Mouse (Mus musculus): ENCODE results near the gene Armcx5. TPM values are rescaled to one million over a fixed set of nuclear protein-coding genes. Genes with fewer than 3 reads are reported as not detected.
"Not testable (repeated sequence)": the region's sequence is repeated elsewhere in the genome, so short reads cannot be mapped to it uniquely, and the experiment has no call there.

Armcx5 gene
- polyA plus RNA-seq, 1 experiment: 11.3 TPM

- TF ChIP-seq POLR2A (IDR thresholded peaks at IDR 0.05; ENCODE audit: insufficient read depth, low read length): no peak
- no peak for TF ChIP-seq CTCF (IDR thresholded peaks at IDR 0.05; ENCODE audit: low read depth, low read length)
- no peak for TF ChIP-seq EP300 (IDR thresholded peaks at IDR 0.05; ENCODE audit: insufficient read depth, low read depth, low read length)
- Histone ChIP-seq H3K9me3 (replicated peaks; ENCODE audit: control insufficient read depth, insufficient read depth, low read length, poor library complexity, severe bottlenecking) (no peaks in the 10 kb centered on the region), H3K4me1 (ENCODE audit: control insufficient read depth, insufficient read depth, low read length) (no peaks in the 10 kb centered on the region), H3K4me3 (ENCODE audit: low read depth, low read length) (no peak overlapping the region), H3K36me3 (ENCODE audit: control insufficient read depth, insufficient read depth, low read length, poor library complexity, severe bottlenecking) (no peaks in the 10 kb centered on the region), H3K27ac (ENCODE audit: insufficient read depth, low read length) (no peak overlapping the region), H3K27me3 (ENCODE audit: control insufficient read depth, insufficient read depth, low read length, poor library complexity, severe bottlenecking) (no peaks in the 10 kb centered on the region), H3K9ac (ENCODE audit: low read depth, poor library complexity, severe bottlenecking) (no peak overlapping the region)
Observed at GRCm38 (mm10) chrX:135768565-135768964, 26.0 kb downstream of the Armcx5 start.

GRCm38 (mm10) chrX:135791536-135791935 is 49.0 kb downstream of the Armcx5 start:
- Histone ChIP-seq H3K9me3 (replicated peaks; ENCODE audit: control insufficient read depth, insufficient read depth, low read length, poor library complexity, severe bottlenecking) (no peaks in the 10 kb centered on the region), H3K27me3 (ENCODE audit: control insufficient read depth, insufficient read depth, low read length, poor library complexity, severe bottlenecking) (no peaks in the 10 kb centered on the region), H3K36me3 (ENCODE audit: control insufficient read depth, insufficient read depth, low read length, poor library complexity, severe bottlenecking) (no peaks in the 10 kb centered on the region), H3K4me3 (ENCODE audit: low read depth, low read length) (no peak overlapping the region), H3K9ac (ENCODE audit: low read depth, poor library complexity, severe bottlenecking) (no peak overlapping the region), H3K27ac (ENCODE audit: insufficient read depth, low read length) (no peak overlapping the region), H3K4me1 (ENCODE audit: control insufficient read depth, insufficient read depth, low read length) (no peaks in the 10 kb centered on the region)
- TF ChIP-seq CTCF (IDR thresholded peaks at IDR 0.05; ENCODE audit: low read depth, low read length): no peak
- TF ChIP-seq EP300 (IDR thresholded peaks at IDR 0.05; ENCODE audit: insufficient read depth, low read depth, low read length): no peak
- no peak for TF ChIP-seq POLR2A (IDR thresholded peaks at IDR 0.05; ENCODE audit: insufficient read depth, low read length)

GRCm38 (mm10) chrX:135792326-135792725 is 49.8 kb downstream of the Armcx5 start:
- Histone ChIP-seq H3K36me3 (ENCODE audit: control insufficient read depth, insufficient read depth, low read length, poor library complexity, severe bottlenecking) (no peaks in the 10 kb centered on the region), H3K27ac (ENCODE audit: insufficient read depth, low read length) (no peak overlapping the region), H3K4me3 (ENCODE audit: low read depth, low read length) (no peak overlapping the region), H3K27me3 (ENCODE audit: control insufficient read depth, insufficient read depth, low read length, poor library complexity, severe bottlenecking) (no peaks in the 10 kb centered on the region), H3K4me1 (ENCODE audit: control insufficient read depth, insufficient read depth, low read length) (no peaks in the 10 kb centered on the region), H3K9ac (ENCODE audit: low read depth, poor library complexity, severe bottlenecking) (no peak overlapping the region), H3K9me3 (replicated peaks; ENCODE audit: control insufficient read depth, insufficient read depth, low read length, poor library complexity, severe bottlenecking) (no peaks in the 10 kb centered on the region)
- TF ChIP-seq POLR2A (IDR thresholded peaks at IDR 0.05; ENCODE audit: insufficient read depth, low read length): no peak
- no peak for TF ChIP-seq EP300 (IDR thresholded peaks at IDR 0.05; ENCODE audit: insufficient read depth, low read depth, low read length)
- TF ChIP-seq CTCF (IDR thresholded peaks at IDR 0.05; ENCODE audit: low read depth, low read length): no peak

GRCm38 (mm10) chrX:135795591-135796304 is 53.2 kb downstream of the Armcx5 start:
- H3K36me3 ChIP-seq (ENCODE audit: control insufficient read depth, insufficient read depth, low read length, poor library complexity, severe bottlenecking); H3K9me3 ChIP-seq (replicated peaks; ENCODE audit: control insufficient read depth, insufficient read depth, low read length, poor library complexity, severe bottlenecking); H3K27ac ChIP-seq (ENCODE audit: insufficient read depth, low read length); H3K27me3 ChIP-seq (ENCODE audit: control insufficient read depth, insufficient read depth, low read length, poor library complexity, severe bottlenecking); H3K4me1 ChIP-seq (ENCODE audit: control insufficient read depth, insufficient read depth, low read length): not testable (repeated sequence)
- Histone ChIP-seq H3K4me3 (ENCODE audit: low read depth, low read length) (peak overlapping the region; percentile 78), H3K9ac (ENCODE audit: low read depth, poor library complexity, severe bottlenecking) (peak overlapping the region; percentile 83)
- TF ChIP-seq POLR2A (IDR thresholded peaks at IDR 0.05; ENCODE audit: insufficient read depth, low read length): peak; percentile 24

GRCm38 (mm10) chrX:135796305-135797211 is 54.0 kb downstream of the Armcx5 start:
- peak overlapping the region; percentile 83 for H3K9ac ChIP-seq (ENCODE audit: low read depth, poor library complexity, severe bottlenecking)
- H3K27me3 ChIP-seq (ENCODE audit: control insufficient read depth, insufficient read depth, low read length, poor library complexity, severe bottlenecking): not testable (repeated sequence)

More at GRCm38 (mm10) chrX:135796305-135797211, 54.0 kb downstream of the Armcx5 start:
- not testable (repeated sequence) for H3K27ac ChIP-seq (ENCODE audit: insufficient read depth, low read length); H3K9me3 ChIP-seq (replicated peaks; ENCODE audit: control insufficient read depth, insufficient read depth, low read length, poor library complexity, severe bottlenecking); H3K4me1 ChIP-seq (ENCODE audit: control insufficient read depth, insufficient read depth, low read length); H3K36me3 ChIP-seq (ENCODE audit: control insufficient read depth, insufficient read depth, low read length, poor library complexity, severe bottlenecking)
- H3K4me3 ChIP-seq (ENCODE audit: low read depth, low read length): peak overlapping the region; percentile 78

Other genes with a start within 250 kb of the Armcx5 start
- not detected in 2 replicates for gene AV320801, start 248.1 kb upstream of the Armcx5 start, polyA plus RNA-seq (2011; ENCODE audit: insufficient read depth, insufficient read length, low read depth, missing spikeins)
- gene Nxf7, start 144.0 kb upstream of the Armcx5 start, polyA plus RNA-seq (2011; ENCODE audit: insufficient read depth, insufficient read length, low read depth, missing spikeins): 6.4 TPM in 2 replicates
- gene Prame, start 115.0 kb upstream of the Armcx5 start, polyA plus RNA-seq (2011; ENCODE audit: insufficient read depth, insufficient read length, low read depth, missing spikeins): not detected in 2 replicates
- gene Tcp11x2, start 48.9 kb upstream of the Armcx5 start, polyA plus RNA-seq (2011; ENCODE audit: insufficient read depth, insufficient read length, low read depth, missing spikeins): 0.38 TPM in 1 of 2 replicates, not detected in the other
- not detected in 2 replicates for gene Tmsb15a, start 17.5 kb upstream of the Armcx5 start, polyA plus RNA-seq (2011; ENCODE audit: insufficient read depth, insufficient read length, low read depth, missing spikeins)
- 47.8 and 49.3 TPM in 2 replicates for gene Gprasp1, start within 50 bp of the Armcx5 start, polyA plus RNA-seq (2011; ENCODE audit: insufficient read depth, insufficient read length, low read depth, missing spikeins)
- 25.7 and 29.8 TPM in 2 replicates for gene Bhlhb9, start 54.9 kb downstream of the Armcx5 start, polyA plus RNA-seq (2011; ENCODE audit: insufficient read depth, insufficient read length, low read depth, missing spikeins)
- gene Gprasp2, start 96.3 kb downstream of the Armcx5 start, polyA plus RNA-seq (2011; ENCODE audit: insufficient read depth, insufficient read length, low read depth, missing spikeins): 25.2 and 30.4 TPM in 2 replicates